Mouse (Mus musculus) stomach, embryonic 14.5 days (tissue): Measurements from ENCODE around the gene Itgb3. TPM values are rescaled to one million over a fixed set of nuclear protein-coding genes. Genes with fewer than 3 reads are reported as not detected.

Source experiments
- ATAC-seq: fragments of 200-750 bp; cut with Nextera tagmentation; 2 replicates; pipeline ENCODE4 v1.8.0; 2017; ENCODE audit warnings: low read depth, moderate TSS enrichment; ENCODE audit not compliant: insufficient number of reproducible peaks, insufficient read depth, low FRiP score
- H3K27ac ChIP-seq: fragments of 300-500 bp; sonication (generic); 2 replicates; pipeline ENCODE4 v1.5.1; 2014; ENCODE audit warnings: mild to moderate bottlenecking, low read length, moderate library complexity, mixed read lengths
- H3K27me3 ChIP-seq: fragments of 300-500 bp; sonication (generic); 2 replicates; pipeline ENCODE4 v1.6.1; 2014; ENCODE audit warnings: low read length, control low read depth, mixed read lengths; ENCODE audit not compliant: control insufficient read depth, insufficient read depth
- H3K36me3 ChIP-seq: fragments of 300-500 bp; sonication (generic); 2 replicates; pipeline ENCODE4 v1.6.1; 2014; ENCODE audit warnings: mild to moderate bottlenecking, control low read depth, low read length, moderate library complexity, mixed read lengths; ENCODE audit not compliant: control insufficient read depth, insufficient read depth
- H3K4me1 ChIP-seq: fragments of 300-500 bp; sonication (generic); 2 replicates; pipeline ENCODE4 v1.6.1; 2014; ENCODE audit warnings: low read length, control low read depth, mixed read lengths; ENCODE audit not compliant: control insufficient read depth, insufficient read depth
- H3K4me2 ChIP-seq: fragments of 300-500 bp; sonication (generic); replicated peaks from 2 replicates; pipeline ENCODE4 v1.6.1; 2014; ENCODE audit warnings: low read depth, low read length, control low read depth
- H3K4me3 ChIP-seq: fragments of 300-500 bp; sonication (generic); 2 replicates; pipeline ENCODE4 v1.5.1; 2014; ENCODE audit warnings: low read depth, low read length, control low read depth
- H3K9ac ChIP-seq: fragments of 300-500 bp; sonication (generic); replicated peaks from 2 replicates; pipeline ENCODE4 v1.6.1; 2014; ENCODE audit warnings: low read depth, mild to moderate bottlenecking, control low read depth, low read length, moderate library complexity, mixed read lengths
- H3K9me3 ChIP-seq: fragments of 300-500 bp; sonication (generic); 2 replicates; pipeline ENCODE4 v1.6.1; 2016; ENCODE audit warnings: low read depth, low read length, control low read depth; ENCODE audit not compliant: control insufficient read depth
- WGBS: fragments of 180-500 bp; shearing (Covaris S2); extraction: QIAGEN DNeasy Blood & Tissue Kit; methylation state at CpG from one replicate; pipeline ENCODE4 v1.1.7; 2014; 5-methylcytosine and 5-hydroxymethylcytosine counted together
- polyA plus RNA-seq: library from polyadenylated mRNA; unstranded; fragments of >200 nt; fragmentation: Nextera tagmentation; extraction: Ambion mirVana; gene quantifications from 2 replicates; pipeline ENCODE4 v1.2.1, GENCODE M21; 2014

Itgb3 gene
- polyA plus RNA-seq, 1 experiment from 2014 or later = 3.1 TPM

DNA sequence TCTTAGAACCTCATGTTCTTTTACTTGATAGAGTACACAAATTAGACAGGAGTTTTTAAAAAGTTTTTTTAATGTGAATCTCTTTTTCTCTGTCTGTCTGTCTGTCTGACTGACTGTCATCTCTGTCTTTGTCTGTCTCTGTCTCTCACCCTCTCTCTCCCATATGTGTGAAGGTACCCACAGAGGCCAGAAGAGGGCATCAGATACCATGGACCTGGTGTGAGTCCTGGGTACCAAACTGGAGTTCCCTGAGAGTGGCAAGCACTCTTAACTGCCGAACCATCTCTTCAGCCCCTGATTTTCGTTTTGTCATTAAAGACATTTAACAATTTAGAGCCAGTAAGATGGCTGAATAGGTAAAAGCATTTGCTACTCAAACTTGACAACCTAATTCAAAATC lies 99.3 kb downstream of the Itgb3 start:
- no peak overlapping the region for H3K27ac ChIP-seq
- ATAC-seq = no peak
- no peak overlapping the region for H3K9ac ChIP-seq
- no peaks in the 10 kb centered on the region for H3K27me3 ChIP-seq
- WGBS = 64% methylated on average over 2 of the region's 2 CpGs
- H3K4me3 ChIP-seq = no peak overlapping the region
- no peaks in the 10 kb centered on the region for H3K9me3 ChIP-seq
- H3K4me2 ChIP-seq = no peak overlapping the region
- no peaks in the 10 kb centered on the region for H3K4me1 ChIP-seq
- no peaks in the 10 kb centered on the region for H3K36me3 ChIP-seq

Other genes starting within 250 kb of the Itgb3 start
- 28.1 and 30.0 TPM in 2 replicates for gene Kansl1, start 139.1 kb upstream of the Itgb3 start, polyA plus RNA-seq
- gene Cdc27, start 57.4 kb upstream of the Itgb3 start, polyA plus RNA-seq = 51.6 and 53.3 TPM in 2 replicates
- gene Myl4, start 57.3 kb upstream of the Itgb3 start, polyA plus RNA-seq = 5.7 and 6.7 TPM in 2 replicates
- gene Gm11639, start 77.7 kb downstream of the Itgb3 start, polyA plus RNA-seq = 0.03 and 0.08 TPM in 2 replicates